Mouse (Mus musculus) left cerebral cortex, adult 9 months (tissue): ENCODE data around the gene 6430571L13Rik.

Experiments
- DNase-seq, 2 experiments: peaks; one replicate each; pipeline ENCODE4 v3.0.0; 2022; ENCODE audit warnings: low spot score in 2 of 2

The 6430571L13Rik gene

GRCm38 (mm10) chr9:107338172-107338883 lies 2.1 kb upstream of the 6430571L13Rik start, which contains the start of gene Hemk1:
TSS of gene Hemk1 (minus strand) at chr9:107338350.
- DNase-seq: peak in 1 of 2 experiments; percentile 80

DNA sequence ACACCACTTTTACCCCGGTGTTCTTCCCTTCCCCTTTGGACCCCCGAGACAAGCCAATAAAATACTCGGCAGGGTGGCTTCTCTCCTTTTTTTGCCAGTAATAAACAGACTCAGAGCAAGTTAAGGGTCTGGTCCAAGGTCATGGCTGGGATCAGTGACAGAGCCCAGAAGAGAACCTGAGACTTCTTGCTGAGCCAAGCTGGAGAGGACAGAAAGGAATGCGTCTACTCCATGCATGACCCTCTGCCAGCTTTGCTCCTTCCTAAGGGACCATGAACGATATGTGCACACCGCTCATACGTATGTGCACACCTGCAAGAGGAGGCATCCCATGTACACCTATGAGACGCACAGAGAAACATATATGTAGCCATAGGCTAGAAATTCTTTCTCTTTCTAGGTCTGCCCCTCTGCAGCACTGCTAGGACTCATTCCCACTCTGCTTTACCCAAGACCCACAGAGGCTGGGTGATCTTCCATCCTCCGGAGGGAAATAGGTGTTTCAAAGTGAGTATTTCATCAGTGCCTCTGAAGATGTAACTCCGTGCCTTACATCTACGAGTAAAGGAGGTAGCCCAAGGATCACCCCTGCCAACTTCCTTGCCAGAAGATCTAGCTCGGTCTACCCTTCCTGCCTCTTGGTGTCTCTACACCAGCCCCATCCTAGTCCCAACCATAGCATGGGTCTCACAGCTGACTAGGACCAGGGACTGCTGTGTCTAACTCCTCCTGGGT lies 676 bp downstream of the 6430571L13Rik start:
- no peak for DNase-seq

DNA sequence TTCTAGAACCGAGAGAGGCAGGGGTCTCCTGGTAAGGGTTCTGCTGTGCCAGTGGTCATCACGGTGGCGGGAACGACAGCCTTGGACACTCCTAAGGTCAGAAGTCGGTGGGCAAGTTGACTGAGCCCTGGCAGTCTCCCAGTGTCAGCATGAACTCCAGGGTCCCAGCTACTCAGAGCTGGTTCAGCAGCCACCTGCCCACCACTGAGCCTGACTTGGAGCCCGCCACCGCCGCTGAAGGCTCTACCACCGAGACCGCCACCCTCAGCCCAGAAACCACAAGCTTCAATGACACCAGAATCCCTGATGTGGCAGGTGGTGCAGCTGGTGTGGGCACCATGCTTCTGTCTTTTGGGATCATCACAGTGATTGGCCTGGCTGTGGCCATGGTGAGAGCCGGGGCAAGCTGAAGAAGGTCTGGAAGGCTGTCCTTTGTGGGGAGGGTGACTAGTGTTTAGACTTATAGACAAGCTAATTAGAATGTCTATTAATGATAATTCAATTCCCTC lies 1.9 kb downstream of the 6430571L13Rik start:
- no peak for DNase-seq

GRCm38 (mm10) chr9:107343146-107343943 lies 2.9 kb downstream of the 6430571L13Rik start:
- DNase-seq: no peak

GRCm38 (mm10) chr9:107344027-107344426 lies 3.6 kb downstream of the 6430571L13Rik start:
- no peak for DNase-seq

DNA sequence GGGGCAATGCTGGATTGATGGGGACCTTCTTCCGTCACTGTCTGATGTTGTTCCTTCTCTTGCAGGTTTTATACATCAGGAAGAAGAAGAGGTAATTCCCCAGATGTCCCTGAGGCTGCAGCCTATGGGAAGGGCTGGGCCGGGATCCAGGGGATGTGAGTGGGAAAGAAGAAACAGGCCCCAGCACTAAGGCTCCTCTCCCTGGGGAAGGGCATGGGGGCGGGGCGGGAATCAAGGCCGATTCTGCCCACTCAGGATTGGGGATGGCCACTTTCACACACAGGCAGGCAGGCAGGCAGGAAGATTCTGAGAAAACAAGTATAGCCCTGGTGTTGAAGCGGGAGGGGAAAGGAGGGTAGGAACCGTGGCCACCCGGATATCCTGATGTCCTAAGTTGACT lies 5.7 kb downstream of the 6430571L13Rik start:
- DNase-seq: no peak

DNA sequence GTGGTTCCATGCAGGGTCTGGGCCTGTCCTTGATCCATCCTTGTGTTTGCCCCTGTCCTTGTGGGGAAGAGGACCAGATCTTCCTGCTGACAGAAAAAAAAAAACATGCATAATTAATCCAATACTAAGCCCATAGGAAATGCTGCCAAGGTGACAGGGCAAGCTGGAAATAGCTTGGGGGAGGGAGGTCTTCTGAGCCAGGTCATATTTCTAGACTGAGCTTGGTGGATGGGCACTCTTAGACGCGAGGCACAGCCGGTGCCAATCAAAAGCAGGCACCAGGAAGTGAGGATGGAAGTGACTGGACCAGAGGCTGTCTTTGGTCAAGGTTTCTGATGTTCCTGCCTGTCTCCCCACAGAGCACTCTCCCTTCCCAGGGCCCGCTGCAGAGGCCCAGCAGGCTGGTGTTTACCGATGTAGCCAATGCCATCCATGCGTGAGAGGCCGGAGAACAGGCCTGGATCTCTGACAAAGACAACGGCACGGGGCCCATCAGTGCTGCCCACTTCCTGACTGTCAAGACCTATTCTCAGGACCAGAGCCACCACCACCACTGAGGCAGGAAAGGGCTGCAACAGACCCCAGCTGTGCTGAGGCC lies 7.3 kb downstream of the 6430571L13Rik start:
- DNase-seq: no peak

DNA sequence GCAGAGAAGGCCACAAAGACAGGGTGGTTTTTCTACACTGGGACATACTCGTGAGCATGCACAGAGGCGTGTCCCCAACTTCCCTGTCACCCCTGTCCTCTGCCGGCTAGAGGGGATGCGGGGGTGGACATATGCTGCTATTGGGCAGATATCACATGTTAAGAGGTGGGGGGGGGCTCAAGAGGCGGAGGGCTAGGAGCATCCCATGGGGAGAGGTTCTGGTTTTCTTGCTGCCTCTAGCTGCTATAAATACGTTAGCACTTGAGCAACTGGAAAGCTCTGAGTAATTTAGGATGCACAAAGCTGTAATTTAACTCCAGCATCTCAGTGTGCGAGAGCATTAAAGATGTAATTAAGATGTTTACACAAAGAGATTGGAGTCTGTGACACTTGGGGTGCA lies 8.9 kb downstream of the 6430571L13Rik start:
- peak in 1 of 2 experiments; percentile 69 for DNase-seq

DNA sequence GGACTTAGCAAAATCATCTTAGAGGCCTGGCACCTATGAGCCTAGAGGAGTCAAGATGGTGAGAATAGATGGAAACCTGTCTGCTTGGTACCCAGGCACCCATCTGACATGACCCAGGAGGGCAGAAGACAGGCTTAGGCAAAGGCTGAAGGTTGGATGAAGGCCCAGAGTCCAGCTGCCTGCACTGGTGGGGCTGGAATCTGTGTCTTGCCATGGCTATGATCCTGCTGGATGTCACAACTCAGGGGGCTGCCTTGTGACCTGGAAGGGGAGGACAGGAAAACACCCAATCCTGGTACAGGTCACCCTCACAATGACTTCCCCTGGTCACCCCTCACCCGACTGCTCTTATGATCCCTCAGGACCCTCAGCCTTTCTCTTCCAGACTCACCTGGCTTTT lies 14.4 kb downstream of the 6430571L13Rik start:
- DNase-seq: no peak

DNA sequence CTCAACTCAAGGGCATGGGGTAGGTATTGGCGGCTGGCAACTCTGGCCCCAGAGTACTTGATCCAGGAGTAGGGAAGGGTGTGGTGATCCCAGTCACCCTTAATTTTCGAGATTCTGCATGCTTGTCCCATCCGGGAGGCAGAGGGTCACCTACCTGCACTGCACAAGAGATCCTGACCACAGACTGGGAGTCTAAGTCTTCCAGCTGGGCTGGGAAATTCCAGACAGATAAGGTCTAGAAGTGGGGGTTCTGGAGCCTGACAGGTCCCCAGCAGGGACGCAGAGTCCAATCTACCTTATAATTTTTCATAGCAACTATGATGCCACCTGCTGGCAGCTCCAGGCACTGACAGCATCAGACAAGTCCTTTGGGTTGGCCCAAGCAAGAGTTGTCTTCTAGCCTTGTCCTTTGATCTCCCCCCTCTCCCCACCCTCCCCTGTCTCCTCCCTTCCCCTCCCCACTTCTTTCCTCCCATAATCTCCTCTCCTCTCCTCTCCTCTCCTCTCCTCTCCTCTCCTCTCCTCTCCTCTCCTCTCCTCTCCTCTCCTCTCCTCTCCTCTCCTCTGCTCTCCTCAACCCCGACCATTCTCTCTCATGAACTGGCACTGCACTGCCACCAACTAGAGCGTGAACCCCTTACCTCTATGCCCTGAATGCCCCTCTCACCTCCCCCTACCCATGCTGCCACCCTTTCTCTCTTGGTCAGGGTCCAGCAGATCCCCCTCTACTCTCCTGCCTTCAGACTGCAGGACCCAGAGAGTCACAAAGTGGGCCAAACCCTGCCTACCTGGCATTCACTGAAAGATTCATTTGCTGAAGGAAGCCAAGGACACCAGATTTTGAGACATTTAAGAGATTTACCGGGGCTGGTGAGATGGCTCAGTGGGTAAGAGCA lies 15.7 kb downstream of the 6430571L13Rik start:
- peak in 1 of 2 experiments; percentile 61 for DNase-seq

- DNase-seq: peak in 1 of 2 experiments; percentile 83
These were observed 17.2 kb downstream of the 6430571L13Rik start for GRCm38 (mm10) chr9:107357651-107358050.

DNA sequence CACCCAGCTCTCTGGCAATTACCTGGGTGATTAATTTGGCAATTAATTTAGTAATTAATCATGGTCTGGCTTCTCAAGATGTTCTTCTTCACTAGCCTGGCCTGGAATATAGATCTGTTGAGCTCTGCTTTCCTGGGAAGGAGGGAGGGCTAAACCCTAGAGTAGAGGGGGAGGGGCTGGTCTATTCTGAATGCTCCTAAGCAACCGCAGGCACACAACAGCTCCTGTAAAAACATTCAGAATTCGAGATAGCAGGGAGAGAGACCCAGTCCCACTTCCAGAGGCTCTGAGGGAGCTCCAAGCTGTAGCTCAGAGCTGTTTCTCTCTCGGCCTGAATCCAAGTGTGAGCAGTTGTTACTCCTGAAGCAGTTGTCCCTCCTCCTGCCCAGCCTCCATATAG lies 20.6 kb downstream of the 6430571L13Rik start:
- DNase-seq: no peak

GRCm38 (mm10) chr9:107366644-107367043 lies 26.2 kb downstream of the 6430571L13Rik start:
- peak in 1 of 2 experiments; percentile 59 for DNase-seq

DNA sequence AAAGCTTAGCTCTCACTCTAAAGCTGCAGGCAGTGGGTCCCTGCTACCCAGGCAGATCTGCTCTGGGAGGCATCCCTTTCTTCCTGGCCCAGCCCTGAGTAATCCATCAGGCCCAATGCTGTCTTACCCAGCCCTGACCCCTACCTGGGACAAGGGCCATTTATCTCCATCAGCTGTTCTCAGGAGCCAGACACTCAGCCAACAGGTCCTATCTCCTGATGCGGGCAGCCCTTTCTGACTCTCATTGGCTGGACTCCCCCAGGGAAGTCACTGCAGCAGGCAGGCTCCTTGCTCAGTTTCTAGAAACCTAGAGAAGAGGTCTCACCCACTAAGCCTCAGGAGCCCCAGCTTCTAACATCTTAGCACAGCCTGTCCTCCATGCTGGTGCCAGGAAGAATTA lies 27.9 kb downstream of the 6430571L13Rik start:
- no peak for DNase-seq

GRCm38 (mm10) chr9:107369270-107370105 lies 29.1 kb downstream of the 6430571L13Rik start:
- DNase-seq: no peak

DNA sequence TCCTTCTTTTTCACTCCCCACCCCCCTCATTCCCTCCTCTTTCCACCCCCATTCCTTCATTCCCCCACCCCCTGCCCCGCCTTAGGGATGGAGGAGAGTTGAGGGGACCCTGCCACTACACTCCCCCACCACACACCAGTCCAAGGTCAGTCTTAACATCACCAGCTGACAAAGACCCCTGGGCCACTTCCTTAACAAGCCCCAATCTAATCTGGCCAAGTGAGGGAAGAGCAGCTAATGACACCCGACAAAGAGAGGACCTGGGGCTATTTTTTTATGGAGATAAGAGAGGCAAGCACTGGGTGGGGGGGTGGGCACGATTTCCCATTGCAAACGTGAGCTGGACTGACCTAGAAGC lies 29.7 kb downstream of the 6430571L13Rik start:
- DNase-seq: no peak

DNA sequence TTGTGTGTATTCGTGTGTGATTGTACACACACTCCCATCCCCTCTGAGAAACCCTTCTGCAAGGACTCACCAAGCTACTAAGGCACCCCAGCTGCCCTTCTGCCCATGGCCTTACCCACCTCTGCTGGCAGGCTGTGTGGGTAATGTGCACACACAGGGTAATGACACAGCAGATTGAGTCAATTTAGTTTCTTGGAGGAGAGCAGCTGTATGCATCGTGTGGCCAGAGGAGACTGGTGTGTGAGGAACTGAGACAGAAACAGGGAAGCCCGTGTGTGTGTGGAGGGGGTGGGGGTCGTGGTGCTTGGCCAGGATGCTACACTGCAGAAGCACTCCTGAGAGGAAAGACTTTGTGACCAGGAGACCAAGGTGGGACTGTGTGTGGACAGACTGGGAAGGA lies 32.0 kb downstream of the 6430571L13Rik start:
- DNase-seq: no peak

DNA sequence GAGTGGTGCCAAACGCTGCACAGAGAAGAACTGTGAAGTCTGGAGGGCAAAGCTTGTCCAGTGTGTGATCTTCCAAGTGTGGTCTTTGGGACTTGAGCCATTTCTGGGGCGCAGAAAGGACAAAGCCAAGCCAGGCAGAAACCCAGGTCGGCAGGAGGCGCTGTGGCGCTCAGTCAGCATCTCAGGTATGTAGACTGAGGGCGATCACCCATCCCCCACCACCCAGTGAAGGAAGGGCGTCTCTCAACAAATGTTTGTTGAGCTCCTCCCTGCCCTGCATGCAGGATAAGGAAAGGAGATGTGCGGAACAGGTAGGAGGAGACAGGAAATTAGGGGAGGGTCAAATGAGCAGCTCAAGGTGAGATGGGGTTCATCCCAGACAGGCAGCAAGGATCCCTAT lies 34.2 kb downstream of the 6430571L13Rik start:
- DNase-seq: no peak

GRCm38 (mm10) chr9:107375451-107375850 lies 35.0 kb downstream of the 6430571L13Rik start:
- no peak for DNase-seq
